Mouse (Mus musculus): ENCODE data around the gene Pik3c2g. TPM values are rescaled to one million over a fixed set of nuclear protein-coding genes. Genes with fewer than 3 reads are reported as not detected.

The Pik3c2g gene
- total and polyA plus RNA-seq, 3 experiments: not detected

GRCm38 (mm10) chr6:139757876-139758275 lies 170.9 kb downstream of the Pik3c2g start:
- Histone ChIP-seq H3K27me3 (ENCODE audit: control insufficient read depth in 1 of 2, insufficient read depth in 2 of 2, low read length in 2 of 2) (no peaks in the 10 kb centered on the region), H3K9ac (ENCODE audit: control insufficient read depth, low read depth, low read length, poor library complexity, severe bottlenecking) (no peak overlapping the region), H3K36me3 (ENCODE audit: control insufficient read depth in 1 of 2, insufficient read depth in 2 of 2, low read length in 2 of 2) (no peaks in the 10 kb centered on the region), H3K27ac (ENCODE audit: control insufficient read depth, low read depth, low read length) (no peak overlapping the region), H3K4me3 (ENCODE audit: control insufficient read depth in 1 of 2, insufficient read depth in 1 of 2, low read depth in 2 of 2, low read length in 2 of 2) (no peak overlapping the region), H3K79me2 (ENCODE audit: control insufficient read depth, insufficient read depth, low read length, poor library complexity) (no peaks in the 10 kb centered on the region), H3K9me3 (replicated peaks; ENCODE audit: insufficient read depth, low read length) (no peaks in the 10 kb centered on the region), H3K4me1 (ENCODE audit: control insufficient read depth in 1 of 2, insufficient read depth in 2 of 2, low read length in 2 of 2) (no peaks in the 10 kb centered on the region)
- no peak for TF ChIP-seq POLR2AphosphoS2 (IDR thresholded peaks at IDR 0.05; ENCODE audit: low read length)
- no peak for TF ChIP-seq ZNF384 (IDR thresholded peaks at IDR 0.05; ENCODE audit: low read depth, low read length)
- TF ChIP-seq TCF12 (IDR thresholded peaks at IDR 0.05; ENCODE audit: low read depth, low read length): no peak
- no peak for TF ChIP-seq TAL1 (IDR thresholded peaks at IDR 0.05; ENCODE audit: low read length)
- TF ChIP-seq CHD1 (IDR thresholded peaks at IDR 0.05; ENCODE audit: low read depth, low read length): no peak
- TF ChIP-seq POLR2A (IDR thresholded peaks at IDR 0.05; ENCODE audit: control insufficient read depth in 1 of 2, insufficient read depth in 1 of 2, low read depth in 1 of 2, low read length in 2 of 2, poor library complexity in 1 of 2): no peak
- no peak for TF ChIP-seq ZKSCAN1 (IDR thresholded peaks at IDR 0.05; ENCODE audit: low read depth, low read length)
- no peak for TF ChIP-seq E2F4 (IDR thresholded peaks at IDR 0.05; ENCODE audit: borderline replicate concordance, low read depth, low read length)
- no peak for TF ChIP-seq ZMIZ1 (IDR thresholded peaks at IDR 0.05; ENCODE audit: low read depth, low read length)
- TF ChIP-seq SMC3 (IDR thresholded peaks at IDR 0.05; ENCODE audit: low read depth, low read length): no peak
- TF ChIP-seq UBTF (IDR thresholded peaks at IDR 0.05; ENCODE audit: borderline replicate concordance, insufficient read depth, low read depth, low read length): no peak
- TF ChIP-seq NELFE (IDR thresholded peaks at IDR 0.05; ENCODE audit: low read depth, low read length): no peak
- TF ChIP-seq RCOR1 (IDR thresholded peaks at IDR 0.05; ENCODE audit: low read depth, low read length): no peak
- no peak for TF ChIP-seq MXI1 (IDR thresholded peaks at IDR 0.05; ENCODE audit: low read depth, low read length)
- no peak for TF ChIP-seq CHD2 (IDR thresholded peaks at IDR 0.05; ENCODE audit: low read length)
- TF ChIP-seq NRF1 (IDR thresholded peaks at IDR 0.05; ENCODE audit: insufficient read depth, low read depth, low read length, poor library complexity, severe bottlenecking): no peak
- TF ChIP-seq MAZ (IDR thresholded peaks at IDR 0.05; ENCODE audit: low read depth, low read length): no peak
- TF ChIP-seq GABPA (IDR thresholded peaks at IDR 0.05; ENCODE audit: low read depth, low read length): no peak
- no peak for DNase-seq (ENCODE audit: low read depth, low spot score)

GRCm38 (mm10) chr6:139760978-139761377 lies 174.0 kb downstream of the Pik3c2g start:
- no peaks in the 10 kb centered on the region for H3K9me3 ChIP-seq (replicated peaks; ENCODE audit: insufficient read depth, low read length)
- H3K4me3 ChIP-seq (ENCODE audit: control insufficient read depth in 1 of 2, insufficient read depth in 1 of 2, low read depth in 2 of 2, low read length in 2 of 2): no peak overlapping the region
- no peak overlapping the region for H3K9ac ChIP-seq (ENCODE audit: control insufficient read depth, low read depth, low read length, poor library complexity, severe bottlenecking)
- H3K4me1 ChIP-seq (ENCODE audit: control insufficient read depth in 1 of 2, insufficient read depth in 2 of 2, low read length in 2 of 2): no peaks in the 10 kb centered on the region
- H3K79me2 ChIP-seq (ENCODE audit: control insufficient read depth, insufficient read depth, low read length, poor library complexity): no peaks in the 10 kb centered on the region
- no peaks in the 10 kb centered on the region for H3K27me3 ChIP-seq (ENCODE audit: control insufficient read depth in 1 of 2, insufficient read depth in 2 of 2, low read length in 2 of 2)
- no peak overlapping the region for H3K27ac ChIP-seq (ENCODE audit: control insufficient read depth, low read depth, low read length)
- DNase-seq (ENCODE audit: low read depth, low spot score): no peak
- TF ChIP-seq TAL1 (IDR thresholded peaks at IDR 0.05; ENCODE audit: low read length): no peak
- no peak for TF ChIP-seq POLR2AphosphoS2 (IDR thresholded peaks at IDR 0.05; ENCODE audit: low read length)
- TF ChIP-seq JUND (IDR thresholded peaks at IDR 0.05; ENCODE audit: low read depth, low read length): no peak
- TF ChIP-seq RCOR1 (IDR thresholded peaks at IDR 0.05; ENCODE audit: low read depth, low read length): no peak
- H3K36me3 ChIP-seq (ENCODE audit: control insufficient read depth in 1 of 2, insufficient read depth in 2 of 2, low read length in 2 of 2): no peaks in the 10 kb centered on the region

Measured in MEL (cell line).